Mouse (Mus musculus): ENCODE measurements around the gene B4galt4. TPM values are rescaled to one million over a fixed set of nuclear protein-coding genes. Genes with fewer than 3 reads are reported as not detected.

The B4galt4 gene
- polyA plus RNA-seq, 1 experiment from 2014 or later: 40.0 TPM

DNA sequence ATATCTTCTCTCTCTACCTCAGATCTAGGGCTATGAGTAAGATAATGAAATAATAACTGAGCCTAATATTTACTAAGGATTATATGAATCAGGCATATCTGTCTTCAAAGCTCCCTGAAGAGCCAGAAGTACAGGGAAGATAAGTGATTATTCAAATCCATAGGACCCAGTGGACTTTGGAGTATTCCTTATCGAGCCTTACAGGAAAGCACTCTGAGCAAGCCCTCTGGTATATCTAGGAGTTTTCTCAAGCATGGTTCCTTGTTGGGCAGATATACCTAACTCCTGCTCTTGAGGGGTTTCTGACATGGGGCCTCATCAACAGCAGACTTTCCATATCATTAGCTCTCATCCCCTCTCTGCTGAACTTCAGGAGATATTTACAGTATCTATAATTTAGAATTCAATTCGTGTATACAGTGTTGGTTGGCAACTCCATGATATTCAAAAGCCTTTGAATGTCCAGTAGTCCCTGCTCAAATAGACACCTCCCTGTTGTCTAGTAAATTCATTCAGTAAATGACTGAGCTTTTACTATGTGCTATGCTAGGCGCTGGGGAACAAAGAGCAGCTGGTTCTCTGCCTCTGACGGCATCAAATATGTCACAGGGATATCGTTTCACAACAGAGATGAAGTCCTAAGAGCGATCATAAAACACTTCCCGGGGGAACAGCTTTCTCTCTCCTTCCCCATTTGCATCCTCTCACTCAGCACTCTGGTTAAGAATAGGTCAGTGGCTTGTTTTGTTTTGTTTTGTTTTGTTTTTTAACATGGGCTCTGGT is 33.1 kb downstream of the B4galt4 start:
- no peak for DNase-seq (ENCODE audit: low spot score)
- Histone ChIP-seq H3K27me3 (ENCODE audit: control insufficient read depth, insufficient read depth, low read length) (no peaks in the 10 kb centered on the region), H3K36me3 (replicated peaks; ENCODE audit: control insufficient read depth, insufficient read depth) (no peaks in the 10 kb centered on the region), H3K9ac (no peak overlapping the region), H3K27ac (no peak overlapping the region), H3K4me1 (replicated peaks; ENCODE audit: control insufficient read depth, insufficient read depth, low read length) (no peaks in the 10 kb centered on the region), H3K4me3 (replicated peaks; ENCODE audit: low read length) (no peak overlapping the region), H3K4me2 (replicated peaks) (no peak overlapping the region), H3K9me3 (ENCODE audit: control insufficient read depth, low read length) (no peaks in the 10 kb centered on the region)
- no peak for ATAC-seq (ENCODE audit: low FRiP score)
- 53% methylated on average over 7 of the region's 7 CpGs for WGBS

DNA sequence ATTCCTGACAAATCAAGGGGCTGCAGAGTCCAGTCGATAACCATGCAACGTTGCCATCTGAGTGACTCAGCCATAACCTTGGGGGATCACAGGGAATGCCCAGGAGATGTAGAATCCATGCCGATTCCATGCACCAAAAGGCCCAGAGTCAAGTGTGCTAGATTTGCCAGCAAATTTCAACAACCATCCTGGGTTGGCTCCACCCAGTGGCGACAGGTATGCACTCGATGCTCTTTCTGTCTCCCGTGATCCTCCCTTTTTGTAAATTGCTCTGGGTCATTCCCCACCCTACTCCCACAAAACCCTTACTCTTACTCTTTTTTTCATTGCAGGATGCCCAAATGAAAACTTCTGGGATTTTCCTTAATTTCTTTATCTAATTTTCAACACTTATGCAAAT is 34.3 kb downstream of the B4galt4 start:
- Histone ChIP-seq H3K4me1 (replicated peaks; ENCODE audit: control insufficient read depth, insufficient read depth, low read length) (no peaks in the 10 kb centered on the region), H3K9me3 (ENCODE audit: control insufficient read depth, low read length) (no peaks in the 10 kb centered on the region), H3K36me3 (replicated peaks; ENCODE audit: control insufficient read depth, insufficient read depth) (no peaks in the 10 kb centered on the region), H3K27me3 (ENCODE audit: control insufficient read depth, insufficient read depth, low read length) (no peaks in the 10 kb centered on the region), H3K4me3 (replicated peaks; ENCODE audit: low read length) (no peak overlapping the region), H3K9ac (no peak overlapping the region), H3K27ac (no peak overlapping the region), H3K4me2 (replicated peaks) (no peak overlapping the region)
- ATAC-seq (ENCODE audit: low FRiP score) (no peak), DNase-seq (ENCODE audit: low spot score) (no peak)
- WGBS: 72% methylated on average over 6 of the region's 6 CpGs

GRCm38 (mm10) chr16:38780960-38781572 is 39.0 kb downstream of the B4galt4 start:
- Histone ChIP-seq H3K27me3 (ENCODE audit: control insufficient read depth, insufficient read depth, low read length) (no peaks in the 10 kb centered on the region), H3K9me3 (ENCODE audit: control insufficient read depth, low read length) (no peaks in the 10 kb centered on the region), H3K4me3 (replicated peaks; ENCODE audit: low read length) (no peak overlapping the region), H3K36me3 (replicated peaks; ENCODE audit: control insufficient read depth, insufficient read depth) (no peaks in the 10 kb centered on the region), H3K4me2 (replicated peaks) (no peak overlapping the region), H3K27ac (no peak overlapping the region), H3K4me1 (replicated peaks; ENCODE audit: control insufficient read depth, insufficient read depth, low read length) (0 out of 2 replicates have a peak, but pooled peaks cover 5% of the 10 kb centered on the region), H3K9ac (no peak overlapping the region)
- DNase-seq (ENCODE audit: low spot score): no peak
- WGBS: 96% methylated on average over 7 of the region's 7 CpGs
- ATAC-seq (ENCODE audit: low FRiP score): no peak

DNA sequence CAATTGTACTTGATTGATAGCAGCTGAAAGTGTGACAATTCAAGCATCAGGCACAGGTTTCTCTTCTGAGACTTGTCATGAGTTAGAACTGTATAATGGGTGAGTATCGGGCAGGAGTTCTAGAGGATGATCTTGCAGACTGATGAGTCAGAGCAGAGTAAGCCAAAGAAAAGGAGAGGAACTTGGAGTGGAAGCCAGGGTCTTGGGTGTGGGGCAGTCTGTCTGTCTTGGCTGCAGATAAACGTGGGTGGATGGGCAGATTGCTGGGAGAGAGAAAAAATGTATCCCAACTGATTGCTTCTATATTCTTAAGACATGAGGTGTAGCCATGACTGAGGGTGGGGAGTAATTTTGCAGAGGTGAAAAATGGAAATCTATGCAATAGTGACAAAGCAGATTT is 39.9 kb downstream of the B4galt4 start:
- DNase-seq (ENCODE audit: low spot score): no peak
- no peaks in the 10 kb centered on the region for H3K27me3 ChIP-seq (ENCODE audit: control insufficient read depth, insufficient read depth, low read length)
- H3K36me3 ChIP-seq (replicated peaks; ENCODE audit: control insufficient read depth, insufficient read depth): no peaks in the 10 kb centered on the region
- H3K4me2 ChIP-seq (replicated peaks): no peak overlapping the region
- H3K4me3 ChIP-seq (replicated peaks; ENCODE audit: low read length): no peak overlapping the region
- H3K4me1 ChIP-seq (replicated peaks; ENCODE audit: control insufficient read depth, insufficient read depth, low read length): 0 out of 2 replicates have a peak, but pooled peaks cover 5% of the 10 kb centered on the region
- 84% methylated on average over 2 of the region's 2 CpGs for WGBS
- no peaks in the 10 kb centered on the region for H3K9me3 ChIP-seq (ENCODE audit: control insufficient read depth, low read length)
- no peak for ATAC-seq (ENCODE audit: low FRiP score)
- H3K9ac ChIP-seq: no peak overlapping the region
- H3K27ac ChIP-seq: no peak overlapping the region

- H3K9ac ChIP-seq: no peak overlapping the region
- no peaks in the 10 kb centered on the region for H3K9me3 ChIP-seq (ENCODE audit: control insufficient read depth, low read length)
- H3K4me3 ChIP-seq (replicated peaks; ENCODE audit: low read length): no peak overlapping the region
- H3K27me3 ChIP-seq (ENCODE audit: control insufficient read depth, insufficient read depth, low read length): no peaks in the 10 kb centered on the region
- H3K4me1 ChIP-seq (replicated peaks; ENCODE audit: control insufficient read depth, insufficient read depth, low read length): 0 out of 2 replicates have a peak, but pooled peaks cover 5% of the 10 kb centered on the region
- 46% methylated on average over 2 of the region's 2 CpGs for WGBS
- no peak overlapping the region for H3K4me2 ChIP-seq (replicated peaks)
- ATAC-seq (ENCODE audit: low FRiP score) (no peak), DNase-seq (ENCODE audit: low spot score) (no peak)
- H3K36me3 ChIP-seq (replicated peaks; ENCODE audit: control insufficient read depth, insufficient read depth): no peaks in the 10 kb centered on the region
- no peak overlapping the region for H3K27ac ChIP-seq
Observed at GRCm38 (mm10) chr16:38782524-38783067, 40.5 kb downstream of the B4galt4 start.

DNA sequence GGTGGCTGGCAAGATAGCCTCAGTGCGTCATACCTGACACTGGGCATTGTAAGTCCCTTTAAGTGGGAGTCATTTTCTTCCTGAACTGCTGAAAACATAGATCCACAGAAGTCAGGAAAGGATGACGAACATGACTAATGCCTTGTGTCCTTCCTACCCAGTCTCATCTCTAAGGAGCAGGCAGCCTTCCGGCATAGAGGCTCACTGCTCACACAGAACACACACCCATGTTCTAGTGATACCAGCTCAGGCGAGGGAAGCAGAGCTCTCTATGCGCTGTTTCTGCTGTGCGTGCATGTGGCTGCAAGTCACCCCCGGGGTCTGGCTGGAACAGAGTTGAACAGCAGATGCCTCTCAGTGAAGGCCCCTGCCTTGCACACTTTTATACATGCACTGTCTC is 43.2 kb downstream of the B4galt4 start:
- Histone ChIP-seq H3K4me1 (replicated peaks; ENCODE audit: control insufficient read depth, insufficient read depth, low read length) (0 out of 2 replicates have a peak, but pooled peaks cover 5% of the 10 kb centered on the region), H3K9me3 (ENCODE audit: control insufficient read depth, low read length) (no peaks in the 10 kb centered on the region), H3K9ac (no peak overlapping the region), H3K4me3 (replicated peaks; ENCODE audit: low read length) (no peak overlapping the region), H3K4me2 (replicated peaks) (no peak overlapping the region), H3K27me3 (ENCODE audit: control insufficient read depth, insufficient read depth, low read length) (no peaks in the 10 kb centered on the region), H3K36me3 (replicated peaks; ENCODE audit: control insufficient read depth, insufficient read depth) (no peaks in the 10 kb centered on the region), H3K27ac (no peak overlapping the region)
- 74% methylated on average over 7 of the region's 7 CpGs for WGBS
- ATAC-seq (ENCODE audit: low FRiP score) (no peak), DNase-seq (ENCODE audit: low spot score) (no peak)

DNA sequence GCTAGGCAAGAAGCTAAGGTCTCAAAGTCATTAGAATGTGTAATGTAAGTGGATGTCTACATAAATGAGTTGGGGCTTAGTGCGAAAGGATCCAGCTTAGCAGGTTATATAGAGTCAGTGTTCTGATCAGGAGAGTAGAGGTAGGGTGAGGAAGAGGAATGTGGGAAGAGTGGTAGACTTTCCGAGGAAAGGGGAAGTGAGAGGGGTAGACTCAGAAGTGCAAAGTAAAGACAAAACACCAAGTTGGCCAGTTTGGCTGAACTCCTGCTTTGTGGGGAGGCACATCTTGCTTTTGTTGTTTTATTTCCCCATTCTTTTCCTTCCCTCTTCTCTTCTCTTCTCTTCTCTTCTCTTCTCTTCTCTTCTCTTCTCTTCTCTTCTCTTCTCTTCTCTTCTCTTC is 47.0 kb downstream of the B4galt4 start:
- no peaks in the 10 kb centered on the region for H3K9me3 ChIP-seq (ENCODE audit: control insufficient read depth, low read length)
- no peak overlapping the region for H3K9ac ChIP-seq
- no peak for ATAC-seq (ENCODE audit: low FRiP score)
- no peak overlapping the region for H3K4me3 ChIP-seq (replicated peaks; ENCODE audit: low read length)
- no peak overlapping the region for H3K27ac ChIP-seq
- no peak overlapping the region for H3K4me2 ChIP-seq (replicated peaks)
- no peaks in the 10 kb centered on the region for H3K27me3 ChIP-seq (ENCODE audit: control insufficient read depth, insufficient read depth, low read length)
- no peaks in the 10 kb centered on the region for H3K4me1 ChIP-seq (replicated peaks; ENCODE audit: control insufficient read depth, insufficient read depth, low read length)
- H3K36me3 ChIP-seq (replicated peaks; ENCODE audit: control insufficient read depth, insufficient read depth): no peaks in the 10 kb centered on the region
- DNase-seq (ENCODE audit: low spot score): no peak
- 96% methylated on average over 2 of the region's 2 CpGs for WGBS

DNA sequence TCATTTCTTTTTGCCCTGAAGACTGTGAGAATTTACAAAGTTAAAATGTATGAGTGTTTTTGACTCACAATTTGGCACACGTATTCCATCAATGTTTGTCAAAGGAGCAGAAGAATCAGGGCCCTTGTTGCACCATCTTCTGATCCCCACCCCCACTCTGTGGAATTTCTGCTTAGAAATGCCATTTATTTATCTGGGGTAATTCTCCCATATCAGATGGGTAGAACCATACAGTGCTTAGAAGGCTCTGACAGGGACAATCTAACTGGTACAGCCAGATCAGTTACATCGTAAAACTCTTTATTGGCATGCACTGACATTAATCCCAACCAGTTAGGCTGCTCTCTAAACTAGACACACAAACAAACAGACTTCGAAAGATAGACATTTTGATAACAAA is 47.9 kb downstream of the B4galt4 start:
- Histone ChIP-seq H3K9me3 (ENCODE audit: control insufficient read depth, low read length) (no peaks in the 10 kb centered on the region), H3K27ac (no peak overlapping the region), H3K36me3 (replicated peaks; ENCODE audit: control insufficient read depth, insufficient read depth) (no peaks in the 10 kb centered on the region), H3K27me3 (ENCODE audit: control insufficient read depth, insufficient read depth, low read length) (no peaks in the 10 kb centered on the region), H3K9ac (no peak overlapping the region), H3K4me1 (replicated peaks; ENCODE audit: control insufficient read depth, insufficient read depth, low read length) (no peaks in the 10 kb centered on the region), H3K4me2 (replicated peaks) (no peak overlapping the region), H3K4me3 (replicated peaks; ENCODE audit: low read length) (no peak overlapping the region)
- ATAC-seq (ENCODE audit: low FRiP score) (no peak), DNase-seq (ENCODE audit: low spot score) (no peak)
- 88% methylated on average over 3 of the region's 3 CpGs for WGBS

DNA sequence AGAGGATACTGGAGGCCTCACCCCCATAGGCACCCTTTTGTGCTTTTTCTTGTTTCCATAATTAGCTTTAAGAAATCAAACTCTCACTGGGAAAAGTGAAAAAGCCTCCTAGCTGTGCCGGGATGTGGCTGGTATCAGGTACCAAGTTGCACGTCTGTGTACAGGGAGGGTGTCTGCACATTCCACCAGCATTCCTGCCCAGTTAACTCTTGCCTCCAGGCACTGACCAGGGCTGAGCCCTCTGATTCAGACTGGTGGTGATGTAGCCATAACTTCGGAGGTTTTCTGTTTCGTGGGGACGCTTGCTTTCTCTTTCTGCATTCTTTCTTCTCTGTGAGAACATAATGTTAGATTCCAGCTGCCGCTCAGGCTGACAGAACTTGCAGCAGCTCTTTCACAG is 51.1 kb downstream of the B4galt4 start:
- ATAC-seq (ENCODE audit: low FRiP score): no peak
- Histone ChIP-seq H3K36me3 (replicated peaks; ENCODE audit: control insufficient read depth, insufficient read depth) (no peaks in the 10 kb centered on the region), H3K9me3 (ENCODE audit: control insufficient read depth, low read length) (no peaks in the 10 kb centered on the region), H3K4me2 (replicated peaks) (no peak overlapping the region), H3K9ac (no peak overlapping the region), H3K27me3 (ENCODE audit: control insufficient read depth, insufficient read depth, low read length) (no peaks in the 10 kb centered on the region), H3K4me3 (replicated peaks; ENCODE audit: low read length) (no peak overlapping the region), H3K4me1 (replicated peaks; ENCODE audit: control insufficient read depth, insufficient read depth, low read length) (no peaks in the 10 kb centered on the region), H3K27ac (no peak overlapping the region)
- 85% methylated on average over 6 of the region's 6 CpGs for WGBS
- no peak for DNase-seq (ENCODE audit: low spot score)
